Mouse (Mus musculus): ENCODE results near the gene Slc28a1.

- TF ChIP-seq CTCF (IDR thresholded peaks at IDR 0.05; ENCODE audit: control insufficient read depth, insufficient read depth, insufficient replicate concordance, low read depth, low read length) (no peak), POLR2A (IDR thresholded peaks at IDR 0.05; ENCODE audit: control insufficient read depth, low read depth, low read length) (no peak)
These were observed 70.1 kb downstream of the Slc28a1 start for GRCm38 (mm10) chr7:81184651-81185050.

All from testis, adult 2 months (tissue).